ENCODE assay signal across 18 mouse cellular contexts in genomic region chr17:26894342-26894741, GRCm38 (mm10). TPM values are rescaled to one million over a fixed set of nuclear protein-coding genes. Genes with fewer than 3 reads are reported as not detected.
DNase-seq lines count a peak whose midpoint lies in the region; ATAC-seq and TF ChIP-seq lines count a peak whose summit lies in the region.
"Had no signal": no experiment of that assay in that cellular context is flagged by ENCODE, and none has a peak within 500 bp of the region (broad histone marks: within the 10 kb centered on the region; RNA-seq: fewer than 3 reads in every experiment).

No protein-coding gene starts in this region.

- H3K4me3 ChIP-seq in forebrain, postnatal 0 days (ENCODE audit: low read depth, low read length) = no peak overlapping the region
- H3K4me3 ChIP-seq in forebrain, embryonic 10.5 days = no peak overlapping the region
- H3K4me3 ChIP-seq in limb, embryonic 14.5 days (replicated peaks; ENCODE audit: low read length) = no peak overlapping the region
- H3K4me3 ChIP-seq: erythroblast, embryonic 14.5 days had no signal

- TF ChIP-seq CTCF in forebrain, postnatal 0 days (IDR thresholded peaks at IDR 0.05; ENCODE audit: low read depth) = no peak

- 72% methylated on average over 6 of the region's 6 CpGs for WGBS in forebrain, postnatal 0 days
- WGBS in forebrain, embryonic 10.5 days = 93% methylated on average over 6 of the region's 6 CpGs
- 71% methylated on average over 6 of the region's 6 CpGs for WGBS in limb, embryonic 14.5 days

- peak overlapping the region; percentile 40 for H3K27ac ChIP-seq in forebrain, postnatal 0 days (ENCODE audit: low read depth, low read length)
- no peak overlapping the region for H3K27ac ChIP-seq in forebrain, embryonic 10.5 days
- H3K27ac ChIP-seq in limb, embryonic 14.5 days (replicated peaks; ENCODE audit: low read depth, low read length) = no peak overlapping the region

- no peaks in the 10 kb centered on the region for H3K36me3 ChIP-seq in forebrain, postnatal 0 days (ENCODE audit: insufficient read depth)
- H3K36me3 ChIP-seq in forebrain, embryonic 10.5 days (replicated peaks) = no peaks in the 10 kb centered on the region
- no peaks in the 10 kb centered on the region for H3K36me3 ChIP-seq in limb, embryonic 14.5 days (ENCODE audit: control insufficient read depth, insufficient read depth, low read length)

- no peak for TF ChIP-seq POLR2A in limb, embryonic 14.5 days (IDR thresholded peaks at IDR 0.05; ENCODE audit: borderline replicate concordance, extremely low read depth, insufficient read depth, insufficient read length)

- H3K27me3 ChIP-seq in forebrain, postnatal 0 days (ENCODE audit: insufficient read depth, low read length) = no peaks in the 10 kb centered on the region
- peaks cover 17% of the 10 kb centered on the region; the same call in 1 of the 2 replicates for H3K27me3 ChIP-seq in forebrain, embryonic 10.5 days (ENCODE audit: poor library complexity, severe bottlenecking)
- H3K27me3 ChIP-seq in limb, embryonic 14.5 days (ENCODE audit: control insufficient read depth, insufficient read depth, low read length) = no peaks in the 10 kb centered on the region

- peak; percentile 37 for DNase-seq in forebrain, postnatal 0 days
- no peak for DNase-seq in forebrain, embryonic 10.5 days (ENCODE audit: extremely low spot score, low spot score)
- peak; percentile 67 to 85 for DNase-seq in layer of hippocampus, adult 18-20 months (ENCODE audit: low spot score in 2 of 2)
- DNase-seq in layer of hippocampus, postnatal 25 days (ENCODE audit: extremely low spot score in 1 of 2, low spot score in 1 of 2) = no peak
- peak; percentile 36 to 49 for DNase-seq in right cerebral cortex, adult 2 months (ENCODE audit: low spot score in 2 of 2)
- DNase-seq in right cerebral cortex, postnatal 14 days = no peak
- DNase-seq in limb, embryonic 14.5 days (ENCODE audit: low spot score) = no peak
- no peak for DNase-seq in kidney, postnatal 25 days
- DNase-seq: B cell, adult 2 months; cerebellum, postnatal 36 days; kidney, adult 18-20 months; liver, postnatal 0 days; thymus, postnatal 36 days had no signal

- H3K9me3 ChIP-seq in forebrain, postnatal 0 days (ENCODE audit: low read length) = no peaks in the 10 kb centered on the region
- H3K9me3 ChIP-seq in forebrain, embryonic 10.5 days = no peaks in the 10 kb centered on the region
- no peaks in the 10 kb centered on the region for H3K9me3 ChIP-seq in limb, embryonic 14.5 days (ENCODE audit: control insufficient read depth, low read length)

- ATAC-seq in forebrain, postnatal 0 days = peak; percentile 80
- peak; percentile 36; the same call in 1 of the 2 replicates for ATAC-seq in limb, embryonic 14.5 days (ENCODE audit: low FRiP score, low read depth)
- ATAC-seq: liver, postnatal 0 days; midbrain, embryonic 16.5 days had no signal

- H3K9ac ChIP-seq in forebrain, postnatal 0 days = no peak overlapping the region
- no peak overlapping the region for H3K9ac ChIP-seq in limb, embryonic 14.5 days (ENCODE audit: low read depth, low read length, severe bottlenecking)
- H3K9ac ChIP-seq: liver, postnatal 0 days had no signal

- peaks cover 26% of the 10 kb centered on the region for H3K4me1 ChIP-seq in forebrain, postnatal 0 days (ENCODE audit: insufficient read depth)
- H3K4me1 ChIP-seq in forebrain, embryonic 10.5 days = peaks cover 22% of the 10 kb centered on the region
- H3K4me1 ChIP-seq in limb, embryonic 14.5 days (ENCODE audit: control insufficient read depth, insufficient read depth, low read length) = peaks cover 18% of the 10 kb centered on the region

- H3K4me2 ChIP-seq in forebrain, postnatal 0 days (ENCODE audit: low read depth) = no peak overlapping the region
- no peak overlapping the region for H3K4me2 ChIP-seq in limb, embryonic 14.5 days (replicated peaks; ENCODE audit: low read depth, low read length, severe bottlenecking)

RNA-seq across cellular contexts. Expression of gene Kifc5b, which starts 22.5 kb away (rescaled TPM):
- total RNA-seq in forebrain, postnatal 0 days (2014; rRNA removed) = 1.0 and 3.3 TPM in 2 replicates
- 0.74 and 1.5 TPM in 2 replicates for polyA plus RNA-seq in forebrain, postnatal 0 days (2015; fragmentation: Nextera tagmentation; extraction: Ambion mirVana)
- polyA plus RNA-seq in forebrain, embryonic 10.5 days (2016; fragmentation: Nextera tagmentation; extraction: Ambion mirVana) = 11.7 and 12.5 TPM in 2 replicates
- 1 to 10 TPM; 3.3 to 3.5 TPM for total RNA-seq in layer of hippocampus, adult 18-20 months (2021)
- 1 to 10 TPM; 2.9 to 3.1 TPM for total RNA-seq in layer of hippocampus, postnatal 25 days (2021)
- polyA plus RNA-seq in limb, embryonic 14.5 days (2012; rRNA removed) = 23.7 TPM in 2 replicates
- 4.9 and 5.9 TPM in 2 replicates for polyA plus RNA-seq in limb, embryonic 14.5 days (2014; fragmentation: Nextera tagmentation; extraction: Ambion mirVana)

RNA-seq across cellular contexts. Expression of gene Phf1, which starts 38.5 kb away (rescaled TPM):
- 35.4 and 38.9 TPM in 2 replicates for total RNA-seq in forebrain, postnatal 0 days (2014; rRNA removed)
- polyA plus RNA-seq in forebrain, postnatal 0 days (2015; fragmentation: Nextera tagmentation; extraction: Ambion mirVana) = 20.4 and 24.1 TPM in 2 replicates
- polyA plus RNA-seq in forebrain, embryonic 10.5 days (2016; fragmentation: Nextera tagmentation; extraction: Ambion mirVana) = 2.8 and 2.9 TPM in 2 replicates
- 10 to 100 TPM; 37.6 to 40.0 TPM for total RNA-seq in layer of hippocampus, adult 18-20 months (2021)
- 10 to 100 TPM; 27.0 to 29.4 TPM for total RNA-seq in layer of hippocampus, postnatal 25 days (2021)
- polyA plus RNA-seq in limb, embryonic 14.5 days (2012; rRNA removed) = 56.6 and 72.8 TPM in 2 replicates
- 11.9 and 12.8 TPM in 2 replicates for polyA plus RNA-seq in limb, embryonic 14.5 days (2014; fragmentation: Nextera tagmentation; extraction: Ambion mirVana)

RNA-seq across cellular contexts. Expression of gene Cuta, which starts 45.0 kb away (rescaled TPM):
- total RNA-seq in forebrain, postnatal 0 days (2014; rRNA removed) = 44.4 and 44.9 TPM in 2 replicates
- polyA plus RNA-seq in forebrain, postnatal 0 days (2015; fragmentation: Nextera tagmentation; extraction: Ambion mirVana) = 147 and 158 TPM in 2 replicates
- polyA plus RNA-seq in forebrain, embryonic 10.5 days (2016; fragmentation: Nextera tagmentation; extraction: Ambion mirVana) = 180 and 184 TPM in 2 replicates
- 100 to 1,000 TPM in 1 of 2 experiments, 10 to 100 TPM in 1; 94.9 to 100 TPM for total RNA-seq in layer of hippocampus, adult 18-20 months (2021)
- 100 to 1,000 TPM; 100 to 113 TPM for total RNA-seq in layer of hippocampus, postnatal 25 days (2021)
- 127 and 172 TPM in 2 replicates for polyA plus RNA-seq in limb, embryonic 14.5 days (2012; rRNA removed)
- 146 and 158 TPM in 2 replicates for polyA plus RNA-seq in limb, embryonic 14.5 days (2014; fragmentation: Nextera tagmentation; extraction: Ambion mirVana)

RNA-seq across cellular contexts. Expression of gene Syngap1, which starts 46.7 kb away (rescaled TPM):
- 84.2 and 85.2 TPM in 2 replicates for total RNA-seq in forebrain, postnatal 0 days (2014; rRNA removed)
- 3.1 and 5.0 TPM in 2 replicates for polyA plus RNA-seq in forebrain, postnatal 0 days (2015; fragmentation: Nextera tagmentation; extraction: Ambion mirVana)
- polyA plus RNA-seq in forebrain, embryonic 10.5 days (2016; fragmentation: Nextera tagmentation; extraction: Ambion mirVana) = 1.5 and 1.9 TPM in 2 replicates
- 100 to 1,000 TPM; 400 to 412 TPM for total RNA-seq in layer of hippocampus, adult 18-20 months (2021)
- 100 to 1,000 TPM; 399 to 523 TPM for total RNA-seq in layer of hippocampus, postnatal 25 days (2021)
- polyA plus RNA-seq in limb, embryonic 14.5 days (2012; rRNA removed) = 82.4 and 111 TPM in 2 replicates
- polyA plus RNA-seq in limb, embryonic 14.5 days (2014; fragmentation: Nextera tagmentation; extraction: Ambion mirVana) = 2.0 and 2.4 TPM in 2 replicates

RNA-seq across cellular contexts. Expression of gene Nkx2-5, which starts 49.5 kb away (rescaled TPM):
- total RNA-seq in forebrain, postnatal 0 days (2014; rRNA removed) = 0.14 TPM in 1 of 2 replicates, not detected in the other
- polyA plus RNA-seq in forebrain, postnatal 0 days (2015; fragmentation: Nextera tagmentation; extraction: Ambion mirVana) = not detected in 2 replicates
- not detected in 2 replicates for polyA plus RNA-seq in forebrain, embryonic 10.5 days (2016; fragmentation: Nextera tagmentation; extraction: Ambion mirVana)
- total RNA-seq in layer of hippocampus, adult 18-20 months (2021) = not detected
- total RNA-seq in layer of hippocampus, postnatal 25 days (2021) = not detected
- polyA plus RNA-seq in limb, embryonic 14.5 days (2012; rRNA removed) = 0.06 and 0.15 TPM in 2 replicates
- polyA plus RNA-seq in limb, embryonic 14.5 days (2014; fragmentation: Nextera tagmentation; extraction: Ambion mirVana) = not detected in 2 replicates
- total RNA-seq: hematopoietic stem cell, adult 5-6 weeks; left cerebral cortex, adult 8-10 months; MEL had no signal
- polyA plus RNA-seq: erythroblast, embryonic 14.5 days; liver, postnatal 0 days; midbrain, embryonic 16.5 days had no signal

Comparison
In these comparisons a context has a peak if more than half of its experiments do, and no peak if none do; other contexts are left out.
1. DNase-seq: peak in forebrain, postnatal 0 days (single experiment), layer of hippocampus, adult 18-20 months (2 of 2) and right cerebral cortex, adult 2 months (2 of 2); none in forebrain, embryonic 10.5 days (single experiment), layer of hippocampus, postnatal 25 days (0 of 2), right cerebral cortex, postnatal 14 days (single experiment), limb, embryonic 14.5 days (single experiment) and kidney, postnatal 25 days (0 of 2).